Mouse (Mus musculus): ENCODE results near the gene Ahdc1. TPM values are rescaled to one million over a fixed set of nuclear protein-coding genes. Genes with fewer than 3 reads are reported as not detected.
"Not testable (repeated sequence)": the region's sequence is repeated elsewhere in the genome, so short reads cannot be mapped to it uniquely, and the experiment has no call there.

The Ahdc1 gene
- polyA plus RNA-seq, 1 experiment: 28.5 TPM

GRCm38 (mm10) chr4:132988581-132989355 is 22.3 kb upstream of the Ahdc1 start:
- no peak for DNase-seq (ENCODE audit: extremely low spot score in 1 of 2, low spot score in 1 of 2)

GRCm38 (mm10) chr4:132993553-132993952 is 17.5 kb upstream of the Ahdc1 start:
- DNase-seq (ENCODE audit: extremely low spot score in 1 of 2, low spot score in 1 of 2): no peak

- no peak for DNase-seq (ENCODE audit: extremely low spot score in 1 of 2, low spot score in 1 of 2)
Measured at GRCm38 (mm10) chr4:132997469-132998237, 13.4 kb upstream of the Ahdc1 start.

GRCm38 (mm10) chr4:133002896-133003295 is 8.2 kb upstream of the Ahdc1 start:
- no peak for DNase-seq (ENCODE audit: extremely low spot score in 1 of 2, low spot score in 1 of 2)

- DNase-seq (ENCODE audit: extremely low spot score in 1 of 2, low spot score in 1 of 2): no peak
Measured at GRCm38 (mm10) chr4:133003316-133004018, 7.6 kb upstream of the Ahdc1 start.

- peak in 1 of 2 experiments; percentile 91 for DNase-seq (ENCODE audit: extremely low spot score in 1 of 2, low spot score in 1 of 2)
Measured at GRCm38 (mm10) chr4:133005233-133005632, 5.8 kb upstream of the Ahdc1 start.

- not testable (repeated sequence) for DNase-seq (ENCODE audit: extremely low spot score in 1 of 2, low spot score in 1 of 2)
Measured at GRCm38 (mm10) chr4:133005885-133006451, 5.1 kb upstream of the Ahdc1 start.

- DNase-seq (ENCODE audit: extremely low spot score in 1 of 2, low spot score in 1 of 2): no peak
Measured at GRCm38 (mm10) chr4:133007513-133008380, 3.3 kb upstream of the Ahdc1 start.

GRCm38 (mm10) chr4:133009131-133009530 is 1.9 kb upstream of the Ahdc1 start:
- DNase-seq (ENCODE audit: extremely low spot score in 1 of 2, low spot score in 1 of 2): peak in 1 of 2 experiments; percentile 76

- DNase-seq (ENCODE audit: extremely low spot score in 1 of 2, low spot score in 1 of 2): no peak
Measured at GRCm38 (mm10) chr4:133009676-133010075, 1.4 kb upstream of the Ahdc1 start.

- DNase-seq (ENCODE audit: extremely low spot score in 1 of 2, low spot score in 1 of 2): no peak
Measured at GRCm38 (mm10) chr4:133010611-133011010, 449 bp upstream of the Ahdc1 start.

- no peak for DNase-seq (ENCODE audit: extremely low spot score in 1 of 2, low spot score in 1 of 2)
Measured at GRCm38 (mm10) chr4:133011821-133012775, 1.0 kb downstream of the Ahdc1 start.

GRCm38 (mm10) chr4:133012776-133013265 is 1.8 kb downstream of the Ahdc1 start:
- no peak for DNase-seq (ENCODE audit: extremely low spot score in 1 of 2, low spot score in 1 of 2)

GRCm38 (mm10) chr4:133013266-133013891 is 2.3 kb downstream of the Ahdc1 start:
- peak in 1 of 2 experiments; percentile 53 for DNase-seq (ENCODE audit: extremely low spot score in 1 of 2, low spot score in 1 of 2)

- DNase-seq (ENCODE audit: extremely low spot score in 1 of 2, low spot score in 1 of 2): no peak
Measured at GRCm38 (mm10) chr4:133014088-133014487, 3.0 kb downstream of the Ahdc1 start.

GRCm38 (mm10) chr4:133014896-133015709 is 4.0 kb downstream of the Ahdc1 start:
- DNase-seq (ENCODE audit: extremely low spot score in 1 of 2, low spot score in 1 of 2): no peak
